Mouse (Mus musculus) B cell, adult 62 days (primary cell): ENCODE measurements around the gene Plcd3. TPM values are rescaled to one million over a fixed set of nuclear protein-coding genes. Genes with fewer than 3 reads are reported as not detected.

Experiments
- total RNA-seq: library from RNA; stranded (reverse); gene quantifications from 4 replicates; pipeline ENCODE4 v1.2.4, GENCODE M21; 2023

Plcd3 gene
- 2.2 to 3.2 TPM (median 2.7 TPM) in 4 replicates for total RNA-seq

DNA sequence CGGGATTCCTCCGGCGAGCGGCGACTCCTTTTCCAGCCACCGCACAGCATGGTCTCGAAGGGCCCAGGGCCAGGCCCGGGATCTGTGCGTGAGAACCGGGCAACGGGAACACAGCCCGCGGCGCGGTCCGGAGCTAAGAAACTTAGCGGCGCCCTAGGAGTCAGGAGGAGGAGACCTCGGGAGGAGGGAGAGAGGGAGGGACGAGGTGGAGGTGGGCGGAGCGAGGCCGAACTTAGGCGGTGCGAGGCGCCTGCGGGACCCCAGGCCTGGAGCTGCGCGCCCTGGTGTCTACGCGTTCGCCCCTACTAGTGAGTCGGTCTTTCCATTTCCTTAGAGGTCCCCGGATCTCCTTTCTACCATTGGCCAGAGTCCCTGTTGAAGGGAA is at the start of gene Plcd3, which contains the start of gene Acbd4:
Gene Plcd3 (minus strand): TSS at position 178 of the 385 bp plus-strand sequence.
Gene Acbd4 (plus strand): TSS at position 202 of the 385 bp plus-strand sequence.

DNA sequence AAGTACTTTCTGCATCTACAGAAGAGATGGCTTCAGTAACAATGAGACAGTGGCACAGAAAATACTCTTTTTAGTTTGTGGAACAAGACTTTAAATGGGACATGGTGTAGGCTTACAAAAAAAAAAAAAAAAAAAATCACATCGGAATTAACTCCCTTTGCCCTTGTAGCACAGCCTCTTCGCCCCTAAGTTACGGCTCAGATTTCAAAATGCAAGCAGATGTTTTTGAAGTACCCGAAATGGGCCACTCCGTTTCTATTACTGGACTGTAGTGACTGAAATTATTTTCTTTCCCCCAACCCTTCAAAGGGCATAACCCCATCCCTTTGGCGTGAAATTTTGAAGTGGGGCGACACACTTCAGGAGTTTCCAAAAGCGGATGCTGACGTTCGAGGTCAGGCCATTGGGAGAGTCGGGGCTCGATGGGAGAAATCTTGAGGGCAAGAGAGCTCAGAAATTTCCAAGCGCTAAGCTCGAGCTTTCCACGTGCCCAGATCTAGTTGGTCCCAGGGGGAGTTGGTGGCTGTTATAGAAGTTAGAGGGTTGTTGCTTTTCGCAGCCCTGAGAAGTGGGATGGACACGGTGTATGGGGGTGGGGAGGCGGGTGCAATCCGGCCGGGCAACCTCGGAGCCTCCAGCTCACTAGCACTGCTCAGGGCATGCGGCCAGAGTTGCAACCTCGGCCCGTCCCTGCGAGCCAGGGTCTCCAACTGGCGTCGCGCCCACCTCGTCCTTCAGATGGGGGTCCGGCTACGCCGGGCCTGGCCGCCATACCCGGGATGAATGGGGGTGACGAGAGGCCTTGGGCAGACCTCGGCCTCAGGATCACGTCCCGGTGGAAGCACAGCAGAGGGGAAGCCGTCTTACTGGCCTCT is 30.5 kb upstream of the Plcd3 start, which contains the start of gene Hexim2:
Gene Hexim2 (plus strand): TSS at position 729 of the 875 bp plus-strand sequence.

DNA sequence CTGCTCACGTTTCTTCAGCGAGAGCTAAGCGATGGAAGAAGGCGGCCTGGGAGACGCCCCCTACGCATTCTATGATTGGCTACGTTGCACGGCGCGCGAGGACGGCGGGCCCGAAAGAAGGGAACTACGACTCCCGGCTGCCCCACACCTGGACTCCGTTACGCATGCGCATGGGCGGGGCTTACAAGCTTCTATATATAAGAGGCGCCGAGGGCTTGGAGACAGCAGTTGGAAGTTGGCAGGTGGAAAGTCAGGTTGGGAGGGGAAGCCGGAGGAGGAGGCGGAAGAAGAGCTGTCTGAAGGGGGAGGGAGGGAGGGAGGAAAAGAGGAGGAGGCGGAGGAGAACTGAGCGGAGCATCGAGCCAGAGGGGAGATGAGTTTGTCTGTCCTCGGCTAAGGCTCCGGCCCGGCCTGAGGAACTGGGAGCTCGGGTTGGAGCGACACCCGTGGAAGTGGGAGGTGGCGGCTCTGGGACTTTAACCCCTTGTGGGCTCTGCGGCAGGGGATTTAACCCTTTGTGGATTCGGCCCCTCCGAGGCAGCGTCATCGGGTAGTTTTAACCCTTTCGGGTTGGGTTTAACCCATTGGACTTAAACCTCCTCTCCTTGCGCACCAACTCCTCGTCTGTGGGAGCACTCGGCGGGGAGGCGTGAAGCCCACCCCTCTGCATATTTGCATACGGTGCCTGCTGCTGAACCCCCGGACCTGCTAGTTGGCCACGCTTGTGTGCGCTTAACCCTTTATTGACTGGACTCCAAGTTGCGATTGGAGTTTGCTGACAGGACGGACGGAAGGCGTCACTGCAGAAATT is 14.8 kb upstream of the Plcd3 start, which contains the start of gene Hexim1:
Gene Hexim1 (plus strand): TSS at position 224 of the 811 bp plus-strand sequence.

GRCm38 (mm10) chr11:103028176-103028891 is 73.1 kb downstream of the Plcd3 start, which contains the start of the genes Nmt1 and Dcakd:
TSS of gene Nmt1 (plus strand) at chr11:103028190.
TSS of gene Dcakd (minus strand) at chr11:103028333.

Other genes starting within 250 kb of the Plcd3 start
- 133 to 168 TPM (median 155 TPM) in 4 replicates for gene Eftud2, start 220.7 kb downstream of the Plcd3 start, total RNA-seq
- gene Ccdc103, start 220.5 kb downstream of the Plcd3 start, total RNA-seq, result not detected in 4 replicates
- not detected in 4 replicates for gene Fam187a, start 216.5 kb downstream of the Plcd3 start, total RNA-seq
- not detected in 4 replicates for gene Gfap, start 200.7 kb downstream of the Plcd3 start, total RNA-seq
- 0.38 to 0.83 TPM (median 0.46 TPM) in 4 replicates for gene Kif18b, start 176.5 kb downstream of the Plcd3 start, total RNA-seq
- not detected in 4 replicates for gene C1ql1, start 155.0 kb downstream of the Plcd3 start, total RNA-seq
- gene Nmt1, start 73.5 kb downstream of the Plcd3 start, total RNA-seq, result 64.9 to 70.9 TPM (median 67.6 TPM) in 4 replicates
- gene Dcakd, start 73.3 kb downstream of the Plcd3 start, total RNA-seq, result 13.1 to 16.8 TPM (median 14.1 TPM) in 4 replicates
- gene Acbd4, start within 50 bp of the Plcd3 start, total RNA-seq, result 46.9 to 51.0 TPM (median 48.0 TPM) in 4 replicates
- 58.8 to 66.9 TPM (median 59.9 TPM) in 4 replicates for gene Hexim1, start 14.6 kb upstream of the Plcd3 start, total RNA-seq
- gene Hexim2, start 30.8 kb upstream of the Plcd3 start, total RNA-seq, result 2.2 to 7.7 TPM (median 4.4 TPM) in 4 replicates
- 348 to 376 TPM (median 367 TPM) in 4 replicates for gene Fmnl1, start 69.4 kb upstream of the Plcd3 start, total RNA-seq
- not detected in 4 replicates for gene 1700023F06Rik, start 106.9 kb upstream of the Plcd3 start, total RNA-seq
- not detected in 4 replicates for gene Spata32, start 116.8 kb upstream of the Plcd3 start, total RNA-seq
- 57.5 to 61.4 TPM (median 60.1 TPM) in 4 replicates for gene Map3k14, start 165.8 kb upstream of the Plcd3 start, total RNA-seq